Mouse (Mus musculus) lung, postnatal 10 days (tissue): Measurements from ENCODE around the gene Atp5f1.
"Not testable (repeated sequence)": the region's sequence is repeated elsewhere in the genome, so short reads cannot be mapped to it uniquely, and the experiment has no call there.

ENCODE experiments used
- DNase-seq: peaks from one replicate; pipeline ENCODE4 v3.0.0; 2021

The Atp5f1 gene

GRCm38 (mm10) chr3:105959999-105960398 is at the start of gene Atp5f1:
Atp5f1 (minus strand) TSS chr3:105960099.
- no peak for DNase-seq

GRCm38 (mm10) chr3:106003360-106003759 is 43.5 kb upstream of the Atp5f1 start:
- not testable (repeated sequence) for DNase-seq

GRCm38 (mm10) chr3:106001416-106002370 is 41.8 kb upstream of the Atp5f1 start:
- peak; percentile 34 for DNase-seq

GRCm38 (mm10) chr3:106000707-106001375 is 40.9 kb upstream of the Atp5f1 start:
- DNase-seq: no peak

- no peak for DNase-seq
Observed at GRCm38 (mm10) chr3:105994730-105995129, 34.8 kb upstream of the Atp5f1 start.

- DNase-seq: peak; percentile 71
Observed at GRCm38 (mm10) chr3:105991653-105992283, 31.9 kb upstream of the Atp5f1 start.

- not testable (repeated sequence) for DNase-seq
Observed at GRCm38 (mm10) chr3:105989611-105990010, 29.7 kb upstream of the Atp5f1 start.

- no peak for DNase-seq
Observed at GRCm38 (mm10) chr3:105974174-105974573, 14.3 kb upstream of the Atp5f1 start.

GRCm38 (mm10) chr3:105973411-105973810 is 13.5 kb upstream of the Atp5f1 start, which contains the start of gene Ovgp1:
Ovgp1 (plus strand) TSS chr3:105973711.
- no peak for DNase-seq

GRCm38 (mm10) chr3:105971831-105972446 is 12.0 kb upstream of the Atp5f1 start:
- no peak for DNase-seq

- DNase-seq: peak; percentile 7
Observed at GRCm38 (mm10) chr3:105960700-105961099, 801 bp upstream of the Atp5f1 start.

- no peak for DNase-seq
Observed at GRCm38 (mm10) chr3:105959585-105959984, 314 bp downstream of the Atp5f1 start.

- peak; percentile 98 for DNase-seq
Observed at GRCm38 (mm10) chr3:105958974-105959580, 822 bp downstream of the Atp5f1 start, which contains the start of gene Wdr77. Wdr77 (plus strand) TSS chr3:105959369.

GRCm38 (mm10) chr3:105958204-105958603 is 1.7 kb downstream of the Atp5f1 start:
- DNase-seq: no peak

GRCm38 (mm10) chr3:105957235-105957634 is 2.7 kb downstream of the Atp5f1 start:
- DNase-seq: no peak

- no peak for DNase-seq
Observed at GRCm38 (mm10) chr3:105951348-105951747, 8.6 kb downstream of the Atp5f1 start.

GRCm38 (mm10) chr3:105936111-105936510 is 23.8 kb downstream of the Atp5f1 start:
- DNase-seq: no peak

GRCm38 (mm10) chr3:105935033-105935432 is 24.9 kb downstream of the Atp5f1 start:
- peak; percentile 78 for DNase-seq

GRCm38 (mm10) chr3:105933926-105934325 is 26.0 kb downstream of the Atp5f1 start:
- no peak for DNase-seq

GRCm38 (mm10) chr3:105932240-105933071 is 27.4 kb downstream of the Atp5f1 start, which contains the start of gene I830077J02Rik:
I830077J02Rik (minus strand) TSS chr3:105932664.
- DNase-seq: no peak

- DNase-seq: no peak
Observed at GRCm38 (mm10) chr3:105931095-105931494, 28.8 kb downstream of the Atp5f1 start.
